Mouse (Mus musculus) gastrocnemius, postnatal 4 days (tissue): ENCODE measurements around the gene Retn. TPM values are rescaled to one million over a fixed set of nuclear protein-coding genes. Genes with fewer than 3 reads are reported as not detected.

ENCODE experiments used
- DNase-seq, 2 experiments: peaks; one replicate each; pipeline ENCODE4 v3.0.0; 2021 to 2022; ENCODE audit warnings: low spot score in 2 of 2, mixed read lengths in 2 of 2
- total RNA-seq, 2 experiments: library from RNA; stranded (reverse); gene quantifications; 2 replicates each; pipeline ENCODE4 v1.2.3; 2021

Retn gene
- total RNA-seq, 2 experiments from 2014 or later: 7.6 to 11.6 TPM

DNA sequence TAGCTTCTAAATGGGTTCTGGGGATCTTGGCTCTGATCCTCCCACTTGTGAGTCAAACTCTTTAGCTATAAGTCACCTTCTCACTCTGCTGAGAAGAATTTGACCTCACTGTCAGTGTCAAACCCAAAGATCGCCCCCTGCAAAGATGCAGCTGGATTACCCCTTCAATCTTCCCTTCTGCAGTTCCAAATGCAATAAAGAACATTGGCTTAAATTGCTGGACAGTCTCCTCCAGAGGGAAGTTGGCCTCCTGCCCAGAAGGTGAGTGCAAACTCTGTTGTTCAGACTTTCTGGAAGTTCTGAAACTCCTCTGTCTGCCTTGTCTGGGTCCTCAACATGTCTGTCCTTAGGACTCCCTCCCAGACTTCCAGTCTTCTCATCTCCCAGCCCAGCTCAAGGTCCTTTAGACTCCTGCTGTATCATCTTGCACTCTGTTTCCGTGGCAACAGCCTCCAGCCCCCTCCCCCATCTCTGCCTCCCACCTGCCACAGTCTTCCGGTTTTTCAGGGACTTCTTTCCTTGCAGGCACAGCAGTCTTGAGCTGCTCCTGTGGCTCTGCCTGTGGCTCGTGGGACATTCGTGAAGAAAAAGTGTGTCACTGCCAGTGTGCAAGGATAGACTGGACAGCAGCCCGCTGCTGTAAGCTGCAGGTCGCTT is 1.3 kb downstream of the Retn start:
- DNase-seq: no peak

DNA sequence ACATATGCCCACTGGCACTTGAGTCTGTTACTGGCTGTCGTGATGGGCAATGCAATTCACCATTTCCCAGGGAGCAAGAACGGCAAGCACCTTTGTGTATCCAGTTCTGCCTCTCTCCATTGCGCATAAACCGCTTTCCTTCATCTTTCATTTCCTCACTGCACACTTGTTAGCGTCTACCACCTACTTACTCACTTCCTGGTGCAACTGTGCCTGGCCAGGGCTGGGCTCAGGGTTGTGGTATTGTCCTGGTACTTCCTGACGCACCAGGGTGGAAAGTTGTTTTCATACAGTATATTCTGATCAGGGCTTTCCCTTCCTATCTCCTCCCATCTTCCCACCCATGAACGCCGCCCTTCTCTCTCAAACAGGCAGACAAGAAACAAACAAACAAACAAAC is 5.3 kb downstream of the Retn start:
- DNase-seq: no peak

DNA sequence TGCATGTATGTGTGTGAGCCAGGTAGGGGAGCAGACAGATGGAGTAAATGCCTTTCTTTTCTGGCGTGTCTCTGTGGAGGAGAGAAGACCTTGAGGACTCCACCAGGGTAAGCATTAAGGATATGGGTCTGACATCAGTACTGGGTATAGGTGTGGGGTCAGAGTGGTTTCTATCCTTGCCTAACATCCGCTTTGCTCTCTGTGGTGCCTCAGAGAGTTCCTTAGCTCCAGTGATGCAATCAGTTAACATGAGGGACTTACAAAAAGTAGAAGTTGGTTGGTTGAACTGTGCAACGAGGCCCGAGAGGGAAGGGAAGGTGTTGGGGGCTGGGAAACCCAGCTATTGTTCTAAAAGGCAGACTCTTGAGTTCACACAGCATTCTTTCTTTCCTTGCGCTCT is 8.8 kb downstream of the Retn start:
- DNase-seq: no peak

DNA sequence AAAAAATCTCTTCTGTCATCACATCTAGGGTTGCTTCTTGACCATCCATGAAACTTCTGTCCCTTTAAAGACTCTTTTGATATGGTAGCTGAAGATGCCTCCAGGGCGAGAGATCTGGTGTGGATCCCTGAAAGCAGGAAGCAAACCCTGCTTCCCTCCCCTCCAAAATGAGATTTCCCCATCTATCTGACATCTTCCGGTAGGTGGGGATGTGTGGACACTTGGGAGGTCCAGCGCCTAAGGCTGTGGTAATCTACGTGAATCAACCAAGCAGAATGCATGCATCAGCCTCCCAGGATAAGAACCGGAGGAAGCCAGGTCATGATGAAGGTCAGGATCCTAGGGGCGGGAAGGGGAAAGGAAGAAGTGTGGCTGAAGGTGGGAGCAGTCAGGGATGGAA is 9.9 kb downstream of the Retn start, which contains the start of gene Mcemp1:
Mcemp1 (plus strand) TSS at position 248 of the 400 bp plus-strand sequence.
- no peak for DNase-seq

DNA sequence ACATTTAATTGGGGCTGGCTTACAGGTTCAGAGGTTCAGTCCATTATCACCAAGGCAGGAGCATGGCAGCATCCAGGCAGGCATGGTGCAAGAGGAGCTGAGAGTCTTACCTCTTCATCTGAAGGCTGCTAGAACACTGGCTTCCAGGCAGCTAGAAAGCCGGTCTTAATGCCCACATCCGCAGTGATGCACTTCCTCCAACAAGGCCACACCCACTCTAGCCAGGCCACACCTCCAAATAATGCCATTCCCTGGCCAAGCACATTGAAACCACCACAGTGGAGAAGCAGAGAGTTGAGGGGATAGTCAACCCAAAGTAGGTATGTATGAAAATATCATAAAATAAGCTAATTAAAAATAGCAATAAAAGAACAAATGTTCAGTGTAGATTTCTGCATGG is 14.8 kb downstream of the Retn start:
- DNase-seq: no peak

DNA sequence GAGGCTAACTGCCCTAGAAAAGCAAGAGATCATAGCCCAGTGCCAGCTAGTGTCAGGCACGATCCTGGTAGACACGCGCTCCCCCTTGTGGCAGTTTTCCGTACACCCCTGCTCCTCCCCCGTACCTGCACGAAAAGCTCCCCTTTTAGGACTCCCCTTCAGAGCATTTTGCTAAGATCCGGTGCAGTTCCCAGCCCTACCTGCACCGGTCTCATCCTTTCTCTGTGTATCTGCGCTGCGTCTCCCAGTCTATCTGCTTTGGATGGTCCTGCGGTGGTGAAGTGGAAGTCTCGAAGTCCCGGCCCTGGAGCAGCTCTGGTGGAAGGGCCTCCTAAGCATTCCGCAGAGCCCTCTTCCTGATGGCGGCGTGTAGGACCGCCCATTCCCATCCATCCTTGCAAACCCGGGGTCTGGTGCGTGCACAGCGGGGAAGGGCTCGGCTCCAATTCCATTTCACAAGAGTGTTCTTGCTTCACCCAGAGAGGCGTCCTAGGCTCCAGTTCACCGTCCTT is 16.5 kb downstream of the Retn start, which contains the start of gene Fcor:
Fcor (minus strand) TSS at position 383 of the 512 bp plus-strand sequence.
- peak; percentile 65 to 76 for DNase-seq

DNA sequence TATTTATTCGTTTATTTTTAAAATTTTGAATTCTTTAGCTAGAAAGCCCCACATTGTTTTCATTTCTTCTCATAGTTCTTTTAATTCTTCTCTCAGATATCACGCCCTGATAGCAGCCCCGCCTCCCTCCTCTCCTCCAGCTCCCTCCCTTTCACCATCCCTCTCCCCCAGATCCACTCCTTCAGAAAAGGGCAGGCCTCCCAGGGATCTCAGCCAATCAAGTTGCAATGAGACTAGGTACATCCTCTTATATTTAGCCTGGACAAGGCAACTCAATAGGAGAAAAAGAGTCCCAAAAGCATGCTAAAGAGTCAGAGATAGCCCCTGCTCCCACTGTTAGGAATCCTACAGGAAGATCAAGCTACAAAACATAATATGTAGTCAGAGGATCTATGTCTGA is 19.1 kb downstream of the Retn start:
- no peak for DNase-seq

DNA sequence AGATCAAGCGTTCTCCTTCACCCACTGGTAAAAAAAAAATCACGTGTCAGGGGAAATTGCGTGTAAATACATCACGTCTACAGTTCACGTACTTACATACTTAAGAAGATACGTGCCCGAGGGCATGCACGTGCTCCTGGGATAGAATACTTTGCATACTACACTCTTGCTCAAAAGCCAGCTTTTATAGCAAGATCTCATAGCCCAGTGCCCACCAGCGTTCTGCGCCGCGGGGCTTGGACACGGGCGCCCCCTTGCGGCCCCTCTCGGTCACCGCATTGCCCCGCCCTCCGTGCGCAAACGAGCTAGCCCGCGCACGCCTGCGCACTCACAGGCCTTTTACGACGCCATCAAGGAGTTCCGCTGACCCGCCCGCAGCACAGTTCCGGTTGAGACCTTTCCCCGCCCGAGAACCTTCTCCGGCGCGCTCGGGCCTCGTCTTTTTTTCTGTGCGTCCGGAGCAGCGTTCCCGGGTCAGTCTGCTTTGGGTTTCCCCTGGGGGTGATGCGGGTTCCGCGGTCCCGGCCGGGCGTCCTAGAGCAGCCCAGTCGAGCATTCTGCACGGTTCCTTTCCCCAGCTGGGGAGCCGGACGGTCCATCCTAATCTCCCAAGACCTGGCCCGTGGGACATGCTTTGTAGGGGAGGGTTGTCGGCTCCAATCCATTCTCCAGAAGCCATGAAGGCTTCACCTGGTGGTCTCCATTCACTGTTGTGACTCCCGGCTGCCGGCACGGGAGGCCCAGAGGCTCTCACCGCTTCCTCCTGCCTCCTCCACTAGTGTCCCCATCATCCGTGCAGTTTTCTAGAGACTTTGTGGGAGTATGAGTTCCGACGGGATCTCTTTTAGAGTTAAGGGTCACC is 20.8 kb downstream of the Retn start, which contains the start of gene Trappc5:
Trappc5 (plus strand) TSS at position 169 of the 862 bp plus-strand sequence.
- peak; percentile 89 to 92 for DNase-seq

DNA sequence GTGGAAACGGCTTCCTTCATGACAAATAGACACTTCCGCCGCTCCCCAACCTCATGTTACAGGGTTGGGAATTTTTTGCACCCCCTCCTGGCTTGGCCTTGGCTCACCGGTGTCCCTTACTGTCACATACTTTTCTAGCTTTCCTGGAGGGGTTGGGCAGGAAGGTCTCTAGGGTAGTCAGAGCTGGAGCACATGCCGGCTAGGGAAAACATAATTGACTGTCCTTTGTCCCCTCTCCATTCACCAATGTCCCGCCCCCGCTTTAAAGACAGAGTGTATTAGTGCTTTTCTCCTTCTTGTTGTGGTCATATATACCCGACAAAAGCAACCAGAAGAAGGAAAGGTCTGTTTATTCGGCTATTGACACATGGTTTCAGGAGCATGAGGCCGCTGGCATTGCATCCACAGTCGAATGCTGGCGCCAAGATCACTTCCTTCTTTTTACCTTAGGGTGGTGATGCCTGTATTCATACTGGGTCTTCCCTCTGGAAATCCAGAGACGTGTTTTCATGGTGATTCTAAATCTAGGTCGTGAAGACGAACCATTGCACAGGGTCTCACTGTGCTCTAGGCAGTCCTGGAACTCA is 21.5 kb downstream of the Retn start:
- no peak for DNase-seq

DNA sequence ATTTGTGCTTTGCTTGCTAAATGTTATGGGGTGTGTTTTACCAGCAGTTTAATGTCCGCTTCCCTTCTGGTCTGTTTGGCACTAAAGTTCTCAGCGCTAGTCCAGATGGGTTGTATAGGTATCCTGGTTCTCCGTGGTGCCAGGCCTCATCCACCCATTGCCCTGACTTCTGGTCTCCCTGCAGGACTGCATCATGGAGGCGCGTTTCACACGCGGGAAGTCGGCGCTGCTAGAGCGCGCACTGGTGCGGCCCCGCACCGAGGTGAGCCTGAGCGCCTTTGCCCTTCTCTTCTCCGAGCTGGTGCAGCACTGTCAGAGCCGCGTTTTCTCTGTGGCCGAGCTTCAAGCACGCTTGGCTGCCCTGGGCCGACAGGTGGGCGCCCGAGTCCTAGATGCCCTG is 23.3 kb downstream of the Retn start:
- no peak for DNase-seq

DNA sequence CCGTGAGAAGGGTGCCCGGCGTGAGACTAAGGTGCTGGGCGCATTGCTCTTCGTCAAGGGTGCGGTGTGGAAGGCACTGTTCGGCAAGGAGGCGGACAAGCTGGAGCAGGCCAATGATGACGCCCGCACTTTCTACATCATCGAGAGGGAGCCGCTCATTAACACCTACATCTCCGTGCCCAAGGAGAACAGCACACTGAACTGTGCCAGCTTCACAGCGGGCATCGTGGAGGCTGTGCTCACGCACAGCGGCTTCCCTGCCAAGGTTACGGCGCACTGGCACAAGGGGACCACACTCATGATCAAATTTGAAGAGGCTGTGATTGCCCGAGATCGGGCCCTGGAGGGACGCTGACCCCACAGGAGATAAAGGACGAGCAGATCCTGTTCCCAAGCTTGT is 23.7 kb downstream of the Retn start:
- no peak for DNase-seq

DNA sequence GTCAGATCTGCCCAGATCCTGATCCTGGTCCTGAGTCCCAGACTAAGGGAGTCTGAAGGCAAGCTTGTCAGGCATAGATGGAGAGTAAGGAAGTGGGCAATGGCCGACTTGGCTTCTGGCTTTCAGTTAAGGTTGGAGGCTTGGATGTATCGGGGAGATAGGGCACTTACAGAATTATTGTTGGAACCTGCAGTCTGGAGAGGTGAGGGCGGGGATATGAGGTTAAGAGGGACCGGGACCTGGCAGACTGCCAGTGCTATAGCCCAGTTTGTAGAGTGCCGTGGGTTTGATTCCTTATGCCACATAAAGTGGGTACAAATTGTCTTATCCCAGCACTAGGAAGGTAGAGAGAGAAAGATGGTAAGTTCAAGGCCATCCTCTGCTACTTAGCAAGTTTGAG is 24.1 kb downstream of the Retn start:
- DNase-seq: no peak

DNA sequence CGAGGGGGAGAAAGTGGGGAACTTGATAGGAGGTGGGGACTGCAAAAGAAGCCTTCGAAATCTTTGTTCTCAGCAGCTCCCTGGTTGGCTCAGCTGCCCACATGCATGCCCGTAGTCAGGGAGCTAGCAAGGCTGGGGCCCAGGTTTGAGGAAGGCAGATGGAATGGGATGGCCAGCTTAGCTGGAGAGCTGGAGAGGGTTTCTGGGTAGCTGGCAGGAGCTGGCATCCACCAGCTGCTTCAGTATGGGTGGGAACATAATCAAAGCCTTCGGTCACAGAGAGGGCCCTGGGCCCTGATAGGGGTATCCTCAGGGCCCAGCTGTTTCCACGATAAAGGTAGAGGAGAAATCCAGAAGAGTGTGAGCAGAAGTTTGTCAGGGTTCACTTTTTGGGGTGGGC is 26.9 kb downstream of the Retn start:
- DNase-seq: no peak

DNA sequence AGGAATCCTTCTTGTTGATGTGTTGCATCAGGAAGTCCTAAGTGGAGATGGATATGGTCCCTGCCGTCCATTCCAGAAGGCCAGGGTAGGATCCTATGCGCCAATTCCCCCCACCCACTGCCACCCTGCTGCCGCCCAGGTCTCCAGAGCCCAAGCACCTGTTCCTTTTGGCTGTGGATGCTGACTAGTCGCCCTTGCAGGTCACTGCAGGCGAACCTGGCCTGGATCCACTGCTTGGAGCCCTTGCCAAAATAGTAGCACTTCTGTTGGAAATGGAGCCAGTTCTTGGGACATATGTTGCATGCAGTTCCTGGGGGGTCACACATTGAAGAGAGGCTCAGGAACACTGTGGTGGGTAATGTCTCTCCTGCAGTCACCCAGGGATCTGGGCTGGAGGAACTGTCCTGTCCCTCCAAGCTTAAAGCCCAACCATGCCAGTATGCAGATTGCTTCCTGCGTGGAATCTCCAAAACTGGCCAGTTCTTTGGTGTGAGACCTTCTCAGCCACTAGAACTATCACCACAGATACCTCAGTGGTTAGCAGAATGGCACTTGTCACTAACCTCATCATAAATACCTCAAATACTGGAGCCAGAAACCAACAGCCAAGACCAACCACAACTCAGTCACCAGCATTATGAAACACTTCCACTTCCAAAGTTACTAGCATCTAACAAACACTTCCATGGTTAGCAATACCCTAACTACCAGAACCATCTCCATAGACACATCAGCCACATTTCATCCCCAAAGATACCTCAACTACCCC is 28.0 kb downstream of the Retn start:
- peak in 1 of 2 experiments; percentile 43 for DNase-seq

DNA sequence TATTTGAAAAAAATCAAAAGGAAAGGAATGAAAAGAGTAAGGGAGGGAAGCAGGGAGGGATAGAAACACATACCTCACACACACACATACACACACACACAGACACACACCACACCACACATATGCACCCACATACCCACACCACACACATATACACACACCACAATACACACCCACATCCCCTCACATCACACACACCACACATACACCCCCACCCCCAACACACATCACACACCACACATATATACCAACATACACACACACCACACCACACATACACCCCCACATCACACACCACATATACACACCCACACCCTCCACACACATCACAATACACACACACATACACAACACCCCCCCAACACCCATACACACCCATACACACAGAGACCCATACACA is 29.0 kb downstream of the Retn start:
- no peak for DNase-seq

DNA sequence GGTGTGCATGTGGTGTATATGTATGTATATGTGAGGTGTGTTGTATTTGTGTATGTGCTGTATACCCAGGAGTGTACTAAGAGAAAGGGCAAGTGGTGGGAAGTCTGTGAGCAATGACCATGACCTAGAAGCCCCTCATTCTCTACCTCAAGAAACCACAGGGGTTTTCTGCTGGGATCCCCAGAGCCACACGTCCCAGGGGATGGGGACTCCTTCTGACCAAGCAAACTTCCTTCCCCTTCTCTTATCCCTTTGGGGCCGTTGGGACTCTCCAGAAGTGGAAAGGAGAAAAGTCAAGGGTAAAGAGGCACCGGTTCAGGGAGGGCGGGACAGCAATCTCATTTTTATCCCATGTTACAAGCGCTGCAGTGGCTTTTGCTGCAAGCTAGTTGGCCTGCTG is 29.9 kb downstream of the Retn start:
- DNase-seq: no peak

DNA sequence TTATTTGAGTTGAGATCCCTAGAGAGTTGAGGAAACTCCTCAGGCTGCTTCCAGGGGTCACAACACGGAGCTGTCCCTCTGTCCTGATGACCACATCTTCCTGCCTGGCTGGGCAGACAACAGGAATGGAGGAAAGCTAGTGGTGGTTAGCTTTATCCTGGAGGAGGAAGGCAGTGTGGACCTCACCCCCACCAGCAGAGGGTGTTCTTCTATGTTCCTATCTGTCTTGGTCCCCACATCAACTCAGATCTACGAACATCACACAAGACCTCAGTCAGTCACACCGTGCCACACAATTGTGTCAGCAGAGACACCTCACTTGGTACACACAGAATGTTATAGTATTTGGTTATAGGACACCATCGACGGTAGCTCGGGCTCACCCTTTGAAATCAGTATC is 32.0 kb downstream of the Retn start:
- DNase-seq: no peak

DNA sequence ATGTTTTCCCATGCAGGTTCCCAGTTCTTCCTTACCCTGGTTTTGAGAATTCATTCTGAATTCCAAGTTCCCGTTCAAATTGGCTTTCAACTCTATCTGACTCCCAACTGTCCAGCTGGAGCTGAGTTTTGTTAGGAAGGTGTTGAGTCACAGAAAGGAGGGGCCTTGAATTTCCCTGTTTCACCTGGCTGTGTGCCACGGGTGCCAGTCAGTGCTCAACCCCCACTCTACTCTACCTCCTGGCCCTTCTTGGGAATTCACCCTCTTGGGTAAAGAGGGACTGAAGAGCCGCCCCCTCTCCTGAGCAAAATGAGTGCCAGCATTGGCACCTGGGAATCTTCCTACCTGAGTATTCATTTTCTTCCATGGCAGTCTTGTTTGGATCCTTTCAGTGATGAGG is 35.2 kb downstream of the Retn start:
- no peak for DNase-seq

DNA sequence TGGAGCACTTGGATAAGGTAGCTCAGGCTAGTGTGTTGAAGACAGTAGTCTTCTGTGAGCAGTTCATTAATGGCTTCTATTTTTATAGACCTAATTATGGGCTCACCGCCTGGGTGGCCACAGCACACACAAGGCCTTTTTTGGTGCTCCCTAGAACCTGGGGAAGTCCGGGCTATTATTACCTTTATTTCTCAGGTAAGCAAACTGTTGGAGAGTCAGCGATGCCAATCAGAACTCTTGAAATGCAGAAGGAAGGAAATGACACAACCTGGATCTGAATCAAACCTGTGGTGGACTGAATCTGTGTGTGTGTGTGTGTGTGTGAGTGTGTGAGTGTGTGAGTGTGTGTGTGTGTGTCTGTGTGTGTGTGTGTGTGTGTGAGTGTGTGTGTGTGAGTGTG is 38.6 kb downstream of the Retn start, which contains the start of gene Fcer2a:
Fcer2a (minus strand) TSS at position 55 of the 400 bp plus-strand sequence.
- no peak for DNase-seq

DNA sequence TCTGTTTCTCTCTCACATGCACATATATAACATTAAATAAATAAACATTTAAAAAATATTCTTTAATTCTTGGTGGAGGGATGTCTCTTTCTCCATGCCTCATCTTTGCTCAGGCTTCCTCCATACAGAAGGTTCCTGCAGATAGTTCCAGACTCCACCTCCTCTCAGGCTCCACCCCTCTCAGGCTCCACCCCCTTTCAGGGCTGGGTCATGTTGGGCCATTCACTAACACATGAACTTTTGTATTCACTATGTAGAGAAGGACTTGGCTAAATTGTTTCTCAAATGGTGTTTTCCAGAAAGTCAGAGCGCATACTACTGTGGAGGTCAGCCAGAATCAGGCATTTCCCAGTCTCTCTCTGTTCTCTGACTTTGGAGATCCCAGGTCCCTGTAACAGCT is 45.9 kb downstream of the Retn start:
- no peak for DNase-seq

DNA sequence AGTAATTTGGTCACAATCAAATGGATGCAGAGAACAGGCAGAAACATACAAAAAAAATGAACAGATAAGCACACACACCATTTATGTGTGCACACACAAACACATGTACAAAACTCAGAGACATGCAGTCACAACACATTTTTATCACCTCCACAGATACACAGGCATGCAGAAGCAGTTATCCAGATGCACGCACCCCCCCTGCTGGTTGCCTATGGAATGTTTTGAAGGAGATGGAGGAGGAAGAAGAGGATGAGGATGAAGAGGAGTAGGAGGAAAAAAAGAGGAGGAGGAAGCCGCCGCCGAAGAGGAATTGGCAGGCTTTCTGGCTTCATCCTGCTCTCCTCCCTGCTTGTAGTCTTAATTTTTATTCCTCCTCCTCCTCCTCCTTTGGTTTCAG is 50.1 kb downstream of the Retn start:
- DNase-seq: no peak
